In genomic region chr6:47259626-47260114, GRCm38 (mm10) we compare ENCODE assay signal across 12 mouse cellular contexts.
DNase-seq lines count a peak whose midpoint lies in the region; ATAC-seq lines count a peak whose summit lies in the region.
"Had no signal": no experiment of that assay in that cellular context is flagged by ENCODE, and none has a peak within 500 bp of the region (broad histone marks: within the 10 kb centered on the region; RNA-seq: fewer than 3 reads in every experiment).

No protein-coding gene starts in this region.

- no peaks in the 10 kb centered on the region for H3K36me3 ChIP-seq in limb, embryonic 12.5 days
- no peaks in the 10 kb centered on the region for H3K36me3 ChIP-seq in limb, embryonic 10.5 days
- H3K36me3 ChIP-seq in forebrain, embryonic 12.5 days (replicated peaks), result peaks cover 11% of the 10 kb centered on the region
- no peaks in the 10 kb centered on the region for H3K36me3 ChIP-seq in hindbrain, embryonic 15.5 days
- H3K36me3 ChIP-seq in neural tube, embryonic 14.5 days (ENCODE audit: control insufficient read depth, insufficient read depth, low read length), result no peaks in the 10 kb centered on the region

- no peak overlapping the region for H3K4me2 ChIP-seq in limb, embryonic 12.5 days
- H3K4me2 ChIP-seq in forebrain, embryonic 12.5 days, result 0 out of 2 replicates have a peak overlapping the region, but pooled peaks have one; percentile 13
- H3K4me2 ChIP-seq in hindbrain, embryonic 15.5 days, result no peak overlapping the region
- H3K4me2 ChIP-seq in neural tube, embryonic 14.5 days (ENCODE audit: low read depth, low read length), result no peak overlapping the region

- H3K9me3 ChIP-seq in limb, embryonic 12.5 days, result no peaks in the 10 kb centered on the region
- no peaks in the 10 kb centered on the region for H3K9me3 ChIP-seq in limb, embryonic 10.5 days (replicated peaks)
- H3K9me3 ChIP-seq in forebrain, embryonic 12.5 days, result no peaks in the 10 kb centered on the region
- no peaks in the 10 kb centered on the region for H3K9me3 ChIP-seq in hindbrain, embryonic 15.5 days
- H3K9me3 ChIP-seq in neural tube, embryonic 14.5 days (ENCODE audit: control insufficient read depth, low read length), result no peaks in the 10 kb centered on the region

- DNase-seq in limb, embryonic 10.5 days (ENCODE audit: low spot score), result no peak
- DNase-seq in layer of hippocampus, adult 9-10 months (ENCODE audit: low spot score), result no peak
- DNase-seq: adrenal gland, postnatal 10 days; heart, adult 18-20 months; kidney, postnatal 14 days had no signal

- peaks cover 39% of the 10 kb centered on the region for H3K4me1 ChIP-seq in limb, embryonic 12.5 days (replicated peaks)
- peaks cover 32% of the 10 kb centered on the region for H3K4me1 ChIP-seq in limb, embryonic 10.5 days
- H3K4me1 ChIP-seq in forebrain, embryonic 12.5 days, result peaks cover 32% of the 10 kb centered on the region
- peaks cover 11% of the 10 kb centered on the region; the same call in 1 of the 2 replicates for H3K4me1 ChIP-seq in hindbrain, embryonic 15.5 days (replicated peaks)
- H3K4me1 ChIP-seq in neural tube, embryonic 14.5 days (ENCODE audit: control insufficient read depth, insufficient read depth, low read length), result peaks cover 7% of the 10 kb centered on the region

- WGBS in limb, embryonic 12.5 days, result 7% methylated on average over 3 of the region's 3 CpGs
- WGBS in limb, embryonic 10.5 days, result 2% methylated on average over 3 of the region's 3 CpGs
- WGBS in forebrain, embryonic 12.5 days, result 6% methylated on average over 3 of the region's 3 CpGs
- 10% methylated on average over 3 of the region's 3 CpGs for WGBS in hindbrain, embryonic 15.5 days
- 6% methylated on average over 3 of the region's 3 CpGs for WGBS in neural tube, embryonic 14.5 days

- ATAC-seq in limb, embryonic 12.5 days (ENCODE audit: insufficient number of reproducible peaks, insufficient read depth, low FRiP score, low TSS enrichment, low read depth), result peak; percentile 33; the same call in 1 of the 2 replicates
- ATAC-seq in forebrain, embryonic 12.5 days (ENCODE audit: low FRiP score), result peak; percentile 83
- ATAC-seq in hindbrain, embryonic 15.5 days (ENCODE audit: low FRiP score, low read depth), result peak; percentile 79
- peak; percentile 74 for ATAC-seq in neural tube, embryonic 14.5 days (ENCODE audit: low read depth)
- no peak for ATAC-seq in megakaryocyte-erythroid progenitor cell, adult 5-6 weeks (replicated peaks; ENCODE audit: low FRiP score, low TSS enrichment, poor library complexity, severe bottlenecking)

- peak overlapping the region; percentile 41; the same call in 1 of the 2 replicates for H3K27ac ChIP-seq in limb, embryonic 12.5 days
- no peak overlapping the region for H3K27ac ChIP-seq in limb, embryonic 10.5 days
- H3K27ac ChIP-seq in forebrain, embryonic 12.5 days, result peak overlapping the region; percentile 85
- peak overlapping the region; percentile 60 for H3K27ac ChIP-seq in hindbrain, embryonic 15.5 days (replicated peaks)
- peak overlapping the region; percentile 44 for H3K27ac ChIP-seq in neural tube, embryonic 14.5 days (ENCODE audit: low read depth, low read length)
- H3K27ac ChIP-seq: stomach, postnatal 0 days had no signal

- H3K9ac ChIP-seq in limb, embryonic 12.5 days (replicated peaks), result no peak overlapping the region
- no peak overlapping the region for H3K9ac ChIP-seq in forebrain, embryonic 12.5 days
- H3K9ac ChIP-seq in hindbrain, embryonic 15.5 days, result no peak overlapping the region
- no peak overlapping the region for H3K9ac ChIP-seq in neural tube, embryonic 14.5 days (replicated peaks; ENCODE audit: low read depth, low read length)

- H3K4me3 ChIP-seq in limb, embryonic 12.5 days (replicated peaks), result no peak overlapping the region
- H3K4me3 ChIP-seq in limb, embryonic 10.5 days, result no peak overlapping the region
- no peak overlapping the region for H3K4me3 ChIP-seq in forebrain, embryonic 12.5 days (replicated peaks)
- no peak overlapping the region for H3K4me3 ChIP-seq in hindbrain, embryonic 15.5 days
- no peak overlapping the region for H3K4me3 ChIP-seq in neural tube, embryonic 14.5 days (ENCODE audit: low read depth, low read length)

- H3K27me3 ChIP-seq in limb, embryonic 12.5 days, result peaks cover 6% of the 10 kb centered on the region; the same call in 1 of the 2 replicates
- H3K27me3 ChIP-seq in limb, embryonic 10.5 days (ENCODE audit: low read depth, poor library complexity, severe bottlenecking), result peaks cover 44% of the 10 kb centered on the region
- no peaks in the 10 kb centered on the region for H3K27me3 ChIP-seq in forebrain, embryonic 12.5 days
- no peaks in the 10 kb centered on the region for H3K27me3 ChIP-seq in hindbrain, embryonic 15.5 days
- H3K27me3 ChIP-seq in neural tube, embryonic 14.5 days (ENCODE audit: control insufficient read depth, insufficient read depth, low read length), result no peaks in the 10 kb centered on the region
- H3K27me3 ChIP-seq: CH12.LX had no signal
